Mouse (Mus musculus): ENCODE data around the gene Jade1. TPM values are rescaled to one million over a fixed set of nuclear protein-coding genes. Genes with fewer than 3 reads are reported as not detected.

The Jade1 gene
- polyA plus RNA-seq, 1 experiment: 13.2 TPM

- no peak for TF ChIP-seq POLR2A (IDR thresholded peaks at IDR 0.05; ENCODE audit: borderline replicate concordance, extremely low read depth, low read depth, low read length)
- no peak for TF ChIP-seq CTCF (IDR thresholded peaks at IDR 0.05; ENCODE audit: insufficient read depth, low read length)
- H3K4me1 ChIP-seq (ENCODE audit: control insufficient read depth, insufficient read depth, low read length): no peaks in the 10 kb centered on the region
- H3K4me3 ChIP-seq (replicated peaks; ENCODE audit: extremely low read depth, low read depth, low read length): no peak overlapping the region
- 86% methylated on average over 9 of the region's 9 CpGs for WGBS
- no peak for DNase-seq
Observed at GRCm38 (mm10) chr3:41601226-41602020, 45.9 kb downstream of the Jade1 start.

GRCm38 (mm10) chr3:41602933-41603332 lies 47.4 kb downstream of the Jade1 start:
- no peak for DNase-seq
- no peaks in the 10 kb centered on the region for H3K4me1 ChIP-seq (ENCODE audit: control insufficient read depth, insufficient read depth, low read length)
- H3K4me3 ChIP-seq (replicated peaks; ENCODE audit: extremely low read depth, low read depth, low read length): no peak overlapping the region
- WGBS: 57% methylated on average over 10 of the region's 10 CpGs
- no peak for TF ChIP-seq CTCF (IDR thresholded peaks at IDR 0.05; ENCODE audit: insufficient read depth, low read length)
- TF ChIP-seq POLR2A (IDR thresholded peaks at IDR 0.05; ENCODE audit: borderline replicate concordance, extremely low read depth, low read depth, low read length): no peak

- no peak for DNase-seq
- Histone ChIP-seq H3K4me3 (replicated peaks; ENCODE audit: extremely low read depth, low read depth, low read length) (no peak overlapping the region), H3K4me1 (ENCODE audit: control insufficient read depth, insufficient read depth, low read length) (no peaks in the 10 kb centered on the region)
- TF ChIP-seq CTCF (IDR thresholded peaks at IDR 0.05; ENCODE audit: insufficient read depth, low read length): no peak
- TF ChIP-seq POLR2A (IDR thresholded peaks at IDR 0.05; ENCODE audit: borderline replicate concordance, extremely low read depth, low read depth, low read length): no peak
- 80% methylated on average over 5 of the region's 5 CpGs for WGBS
Observed at GRCm38 (mm10) chr3:41603470-41604019, 48.0 kb downstream of the Jade1 start.

- no peak for DNase-seq
- 73% methylated on average over 12 of the region's 12 CpGs for WGBS
- no peak overlapping the region for H3K4me3 ChIP-seq (replicated peaks; ENCODE audit: extremely low read depth, low read depth, low read length)
- no peaks in the 10 kb centered on the region for H3K4me1 ChIP-seq (ENCODE audit: control insufficient read depth, insufficient read depth, low read length)
- no peak for TF ChIP-seq POLR2A (IDR thresholded peaks at IDR 0.05; ENCODE audit: borderline replicate concordance, extremely low read depth, low read depth, low read length)
- TF ChIP-seq CTCF (IDR thresholded peaks at IDR 0.05; ENCODE audit: insufficient read depth, low read length): no peak
Observed at GRCm38 (mm10) chr3:41604629-41605321, 49.2 kb downstream of the Jade1 start.

GRCm38 (mm10) chr3:41605601-41606329 lies 50.2 kb downstream of the Jade1 start:
- 88% methylated on average over 13 of the region's 13 CpGs for WGBS
- TF ChIP-seq CTCF (IDR thresholded peaks at IDR 0.05; ENCODE audit: insufficient read depth, low read length) (no peak), POLR2A (IDR thresholded peaks at IDR 0.05; ENCODE audit: borderline replicate concordance, extremely low read depth, low read depth, low read length) (no peak)

GRCm38 (mm10) chr3:41606330-41606664 lies 50.8 kb downstream of the Jade1 start:
- Histone ChIP-seq H3K4me3 (replicated peaks; ENCODE audit: extremely low read depth, low read depth, low read length) (no peak overlapping the region), H3K4me1 (ENCODE audit: control insufficient read depth, insufficient read depth, low read length) (no peaks in the 10 kb centered on the region)
- 91% methylated on average over 4 of the region's 4 CpGs for WGBS
- DNase-seq: no peak
- TF ChIP-seq POLR2A (IDR thresholded peaks at IDR 0.05; ENCODE audit: borderline replicate concordance, extremely low read depth, low read depth, low read length): no peak
- TF ChIP-seq CTCF (IDR thresholded peaks at IDR 0.05; ENCODE audit: insufficient read depth, low read length): 0 out of 2 replicates have a peak, but pooled peaks have one; percentile 2

More at GRCm38 (mm10) chr3:41605601-41606329, 50.2 kb downstream of the Jade1 start:
- Histone ChIP-seq H3K4me1 (ENCODE audit: control insufficient read depth, insufficient read depth, low read length) (no peaks in the 10 kb centered on the region), H3K4me3 (replicated peaks; ENCODE audit: extremely low read depth, low read depth, low read length) (no peak overlapping the region)
- no peak for DNase-seq

GRCm38 (mm10) chr3:41607050-41607449 lies 51.5 kb downstream of the Jade1 start:
- Histone ChIP-seq H3K4me3 (replicated peaks; ENCODE audit: extremely low read depth, low read depth, low read length) (no peak overlapping the region), H3K4me1 (ENCODE audit: control insufficient read depth, insufficient read depth, low read length) (no peaks in the 10 kb centered on the region)
- DNase-seq: no peak
- WGBS: 91% methylated on average over 9 of the region's 9 CpGs
- TF ChIP-seq POLR2A (IDR thresholded peaks at IDR 0.05; ENCODE audit: borderline replicate concordance, extremely low read depth, low read depth, low read length) (no peak), CTCF (IDR thresholded peaks at IDR 0.05; ENCODE audit: insufficient read depth, low read length) (no peak)

GRCm38 (mm10) chr3:41607467-41607866 lies 51.9 kb downstream of the Jade1 start:
- TF ChIP-seq POLR2A (IDR thresholded peaks at IDR 0.05; ENCODE audit: borderline replicate concordance, extremely low read depth, low read depth, low read length) (no peak), CTCF (IDR thresholded peaks at IDR 0.05; ENCODE audit: insufficient read depth, low read length) (no peak)
- no peak for DNase-seq
- WGBS: 80% methylated on average over 8 of the region's 8 CpGs
- no peaks in the 10 kb centered on the region for H3K4me1 ChIP-seq (ENCODE audit: control insufficient read depth, insufficient read depth, low read length)
- H3K4me3 ChIP-seq (replicated peaks; ENCODE audit: extremely low read depth, low read depth, low read length): no peak overlapping the region

GRCm38 (mm10) chr3:41609071-41609470 lies 53.5 kb downstream of the Jade1 start:
- DNase-seq: no peak
- TF ChIP-seq CTCF (IDR thresholded peaks at IDR 0.05; ENCODE audit: insufficient read depth, low read length) (no peak), POLR2A (IDR thresholded peaks at IDR 0.05; ENCODE audit: borderline replicate concordance, extremely low read depth, low read depth, low read length) (no peak)
- 91% methylated on average over 5 of the region's 5 CpGs for WGBS
- Histone ChIP-seq H3K4me3 (replicated peaks; ENCODE audit: extremely low read depth, low read depth, low read length) (no peak overlapping the region), H3K4me1 (ENCODE audit: control insufficient read depth, insufficient read depth, low read length) (no peaks in the 10 kb centered on the region)
